Mouse (Mus musculus): ENCODE results near the gene Tra2b. TPM values are rescaled to one million over a fixed set of nuclear protein-coding genes. Genes with fewer than 3 reads are reported as not detected.

Tra2b gene
- polyA plus RNA-seq, 1 experiment from 2014 or later: 461 TPM

Other genes starting within 250 kb of the Tra2b start
- gene Igf2bp2, start 102.7 kb downstream of the Tra2b start, polyA plus RNA-seq (2014; fragmentation: Nextera tagmentation; extraction: Ambion mirVana): 141 and 143 TPM in 2 replicates
- gene Etv5, start 173.7 kb upstream of the Tra2b start, polyA plus RNA-seq (2014; fragmentation: Nextera tagmentation; extraction: Ambion mirVana): 18.8 and 19.5 TPM in 2 replicates